Comparison of ENCODE assay signal across 9 mouse cellular contexts in the genomic region with DNA sequence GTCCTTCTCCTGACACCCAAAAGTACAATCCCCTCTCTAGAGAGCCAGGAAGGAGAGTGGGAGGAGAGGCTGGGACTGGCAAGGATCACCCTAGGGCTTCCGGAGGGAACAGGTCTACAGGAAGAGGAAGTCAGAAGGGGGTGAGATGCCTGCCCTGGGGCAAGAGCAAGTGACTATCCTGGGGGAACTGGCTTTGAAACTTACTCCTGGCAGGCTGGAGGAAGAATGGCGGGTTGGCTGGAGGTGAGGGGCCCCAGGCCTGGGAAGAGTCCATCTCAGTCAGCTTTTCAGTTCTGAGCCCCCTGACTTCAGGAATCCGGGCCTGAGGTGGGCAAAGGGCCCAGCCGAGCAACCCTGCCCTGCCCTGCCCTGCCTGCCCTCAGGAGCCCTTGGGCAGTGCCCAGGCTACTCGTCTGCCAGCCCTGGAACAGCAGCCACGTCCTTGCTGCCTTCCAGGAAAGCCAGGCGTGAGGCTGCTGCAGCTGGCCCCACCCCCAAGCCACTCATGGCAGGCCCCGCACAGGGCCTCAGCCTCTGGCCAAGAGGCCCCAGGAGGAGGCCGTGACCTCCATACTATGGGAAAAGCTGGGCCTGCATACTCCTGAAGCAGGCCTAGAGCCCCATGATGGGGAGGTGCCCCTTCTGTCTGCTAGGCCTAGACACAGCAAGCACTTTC. TPM values are rescaled to one million over a fixed set of nuclear protein-coding genes. Genes with fewer than 3 reads are reported as not detected.
DNase-seq lines count a peak whose midpoint lies in the region; ATAC-seq lines count a peak whose summit lies in the region.
"Had no signal": no experiment of that assay in that cellular context is flagged by ENCODE, and none has a peak within 500 bp of the region (broad histone marks: within the 10 kb centered on the region; RNA-seq: fewer than 3 reads in every experiment).

No protein-coding gene starts in this region.

- H3K9ac ChIP-seq in midbrain, embryonic 11.5 days (ENCODE audit: low read length): peak overlapping the region; percentile 1; the same call in 1 of the 2 replicates
- H3K9ac ChIP-seq in midbrain, embryonic 16.5 days (ENCODE audit: low read depth, low read length): no peak overlapping the region
- H3K9ac ChIP-seq in hindbrain, embryonic 16.5 days (ENCODE audit: low read depth, low read length): no peak overlapping the region

- H3K27ac ChIP-seq in midbrain, embryonic 11.5 days (ENCODE audit: low read depth, low read length): 0 out of 2 replicates have a peak overlapping the region, but pooled peaks have one; percentile 2
- no peak overlapping the region for H3K27ac ChIP-seq in midbrain, embryonic 16.5 days (ENCODE audit: low read length)
- peak overlapping the region; percentile 16; the same call in 1 of the 2 replicates for H3K27ac ChIP-seq in hindbrain, embryonic 16.5 days (ENCODE audit: low read depth, low read length)

- intact Hi-C loops in gastrocnemius, postnatal 14 days (cut with DNase I; ENCODE audit: low total_unique reads): no loop called here

- DNase-seq in midbrain, embryonic 11.5 days (ENCODE audit: low spot score, missing footprints): no peak
- DNase-seq in gastrocnemius, postnatal 14 days: peak; percentile 80
- peak; percentile 50 for DNase-seq in lung, postnatal 36 days
- no peak for DNase-seq in frontal cortex, postnatal 14 days (ENCODE audit: low spot score in 2 of 2)
- DNase-seq in cerebellum, adult 11-12 months: no peak
- DNase-seq in cerebellum, adult 11 months: no peak

- H3K4me1 ChIP-seq in midbrain, embryonic 11.5 days (ENCODE audit: control insufficient read depth, insufficient read depth, low read length): peaks cover 36% of the 10 kb centered on the region
- peaks cover 32% of the 10 kb centered on the region for H3K4me1 ChIP-seq in midbrain, embryonic 16.5 days (ENCODE audit: control insufficient read depth, insufficient read depth, low read length)
- H3K4me1 ChIP-seq in hindbrain, embryonic 16.5 days (ENCODE audit: control insufficient read depth, insufficient read depth, low read depth, low read length): peaks cover 56% of the 10 kb centered on the region

- no peak for ATAC-seq in midbrain, embryonic 11.5 days (ENCODE audit: low FRiP score)
- no peak for ATAC-seq in midbrain, embryonic 16.5 days
- no peak for ATAC-seq in hindbrain, embryonic 16.5 days
- ATAC-seq: Patski had no signal

- no peaks in the 10 kb centered on the region for H3K9me3 ChIP-seq in midbrain, embryonic 11.5 days (ENCODE audit: control insufficient read depth, low read length)
- H3K9me3 ChIP-seq in midbrain, embryonic 16.5 days (replicated peaks; ENCODE audit: control insufficient read depth, low read length, poor library complexity, severe bottlenecking): no peaks in the 10 kb centered on the region
- no peaks in the 10 kb centered on the region for H3K9me3 ChIP-seq in hindbrain, embryonic 16.5 days (ENCODE audit: control insufficient read depth, low read length)

- H3K27me3 ChIP-seq in midbrain, embryonic 11.5 days (ENCODE audit: control insufficient read depth, insufficient read depth, low read length): no peaks in the 10 kb centered on the region
- no peaks in the 10 kb centered on the region for H3K27me3 ChIP-seq in midbrain, embryonic 16.5 days (ENCODE audit: control insufficient read depth, insufficient read depth, low read depth, low read length)
- no peaks in the 10 kb centered on the region for H3K27me3 ChIP-seq in hindbrain, embryonic 16.5 days (replicated peaks; ENCODE audit: control insufficient read depth, insufficient read depth, low read length)
- H3K27me3 ChIP-seq: Patski had no signal

- peaks cover 27% of the 10 kb centered on the region for H3K36me3 ChIP-seq in midbrain, embryonic 11.5 days (ENCODE audit: control insufficient read depth, insufficient read depth, low read length)
- H3K36me3 ChIP-seq in midbrain, embryonic 16.5 days (ENCODE audit: control insufficient read depth, insufficient read depth, low read length): peaks cover 12% of the 10 kb centered on the region; the same call in 1 of the 2 replicates
- peaks cover 23% of the 10 kb centered on the region for H3K36me3 ChIP-seq in hindbrain, embryonic 16.5 days (ENCODE audit: control insufficient read depth, insufficient read depth, low read length)

- no peak overlapping the region for H3K4me3 ChIP-seq in midbrain, embryonic 11.5 days (ENCODE audit: low read depth, low read length)
- no peak overlapping the region for H3K4me3 ChIP-seq in midbrain, embryonic 16.5 days (ENCODE audit: low read depth, low read length)
- H3K4me3 ChIP-seq in hindbrain, embryonic 16.5 days (ENCODE audit: low read length): no peak overlapping the region

- WGBS in midbrain, embryonic 11.5 days: 52% methylated on average over 9 of the region's 9 CpGs
- 49% methylated on average over 9 of the region's 9 CpGs for WGBS in midbrain, embryonic 16.5 days
- 41% methylated on average over 9 of the region's 9 CpGs for WGBS in hindbrain, embryonic 16.5 days

- H3K4me2 ChIP-seq in midbrain, embryonic 11.5 days: peak overlapping the region; percentile 11; the same call in 1 of the 2 replicates
- H3K4me2 ChIP-seq in midbrain, embryonic 16.5 days (ENCODE audit: low read length): no peak overlapping the region
- H3K4me2 ChIP-seq in hindbrain, embryonic 16.5 days (ENCODE audit: low read length): peak overlapping the region; percentile 98

RNA-seq across cellular contexts. Expression of a gene that starts 3.8 kb away (rescaled TPM):
- polyA plus RNA-seq in midbrain, embryonic 11.5 days (2014; fragmentation: Nextera tagmentation; extraction: Ambion mirVana): 62.5 and 82.6 TPM in 2 replicates
- polyA plus RNA-seq in midbrain, embryonic 16.5 days (2015; fragmentation: Nextera tagmentation; extraction: Ambion mirVana): 58.7 and 60.4 TPM in 2 replicates
- total RNA-seq in gastrocnemius, postnatal 14 days (2021): 10 to 100 TPM; 78.3 to 89.4 TPM
- polyA plus RNA-seq in hindbrain, embryonic 16.5 days (2015; fragmentation: Nextera tagmentation; extraction: Ambion mirVana): 55.6 and 62.3 TPM in 2 replicates

RNA-seq across cellular contexts. Expression of a gene that starts 7.8 kb away (rescaled TPM):
- polyA plus RNA-seq in midbrain, embryonic 11.5 days (2014; fragmentation: Nextera tagmentation; extraction: Ambion mirVana): 4.8 and 5.1 TPM in 2 replicates
- polyA plus RNA-seq in midbrain, embryonic 16.5 days (2015; fragmentation: Nextera tagmentation; extraction: Ambion mirVana): 0.73 and 1.2 TPM in 2 replicates
- total RNA-seq in gastrocnemius, postnatal 14 days (2021): 1 to 10 TPM; 1.3 to 2.1 TPM
- 2.4 and 4.0 TPM in 2 replicates for polyA plus RNA-seq in hindbrain, embryonic 16.5 days (2015; fragmentation: Nextera tagmentation; extraction: Ambion mirVana)

RNA-seq across cellular contexts. Expression of a gene that starts 26.4 kb away (rescaled TPM):
- polyA plus RNA-seq in midbrain, embryonic 11.5 days (2014; fragmentation: Nextera tagmentation; extraction: Ambion mirVana): 182 and 230 TPM in 2 replicates
- polyA plus RNA-seq in midbrain, embryonic 16.5 days (2015; fragmentation: Nextera tagmentation; extraction: Ambion mirVana): 41.7 and 44.1 TPM in 2 replicates
- total RNA-seq in gastrocnemius, postnatal 14 days (2021): 10 to 100 TPM; 16.9 to 18.7 TPM
- 48.1 and 57.5 TPM in 2 replicates for polyA plus RNA-seq in hindbrain, embryonic 16.5 days (2015; fragmentation: Nextera tagmentation; extraction: Ambion mirVana)

RNA-seq across cellular contexts. Expression of a gene that starts 49.4 kb away (rescaled TPM):
- 5.2 and 5.5 TPM in 2 replicates for polyA plus RNA-seq in midbrain, embryonic 11.5 days (2014; fragmentation: Nextera tagmentation; extraction: Ambion mirVana)
- polyA plus RNA-seq in midbrain, embryonic 16.5 days (2015; fragmentation: Nextera tagmentation; extraction: Ambion mirVana): 36.0 and 39.4 TPM in 2 replicates
- total RNA-seq in gastrocnemius, postnatal 14 days (2021): 10 to 100 TPM; 10.9 to 14.4 TPM
- 29.5 and 30.6 TPM in 2 replicates for polyA plus RNA-seq in hindbrain, embryonic 16.5 days (2015; fragmentation: Nextera tagmentation; extraction: Ambion mirVana)

RNA-seq across cellular contexts. Expression of a gene that starts 51.0 kb away (rescaled TPM):
- 1.9 and 2.7 TPM in 2 replicates for polyA plus RNA-seq in midbrain, embryonic 11.5 days (2014; fragmentation: Nextera tagmentation; extraction: Ambion mirVana)
- 4.0 and 4.2 TPM in 2 replicates for polyA plus RNA-seq in midbrain, embryonic 16.5 days (2015; fragmentation: Nextera tagmentation; extraction: Ambion mirVana)
- 100 to 1,000 TPM; 462 to 471 TPM for total RNA-seq in gastrocnemius, postnatal 14 days (2021)
- 7.7 and 7.9 TPM in 2 replicates for polyA plus RNA-seq in hindbrain, embryonic 16.5 days (2015; fragmentation: Nextera tagmentation; extraction: Ambion mirVana)

Comparison
In these comparisons a context has a peak if more than half of its experiments do, and no peak if none do; other contexts are left out.
1. DNase-seq: peak in gastrocnemius, postnatal 14 days (single experiment) and lung, postnatal 36 days (single experiment); none in midbrain, embryonic 11.5 days (single experiment), frontal cortex, postnatal 14 days (0 of 2), cerebellum, adult 11-12 months (single experiment) and cerebellum, adult 11 months (single experiment).